Mouse (Mus musculus): ENCODE measurements around the gene Tollip.

DNA sequence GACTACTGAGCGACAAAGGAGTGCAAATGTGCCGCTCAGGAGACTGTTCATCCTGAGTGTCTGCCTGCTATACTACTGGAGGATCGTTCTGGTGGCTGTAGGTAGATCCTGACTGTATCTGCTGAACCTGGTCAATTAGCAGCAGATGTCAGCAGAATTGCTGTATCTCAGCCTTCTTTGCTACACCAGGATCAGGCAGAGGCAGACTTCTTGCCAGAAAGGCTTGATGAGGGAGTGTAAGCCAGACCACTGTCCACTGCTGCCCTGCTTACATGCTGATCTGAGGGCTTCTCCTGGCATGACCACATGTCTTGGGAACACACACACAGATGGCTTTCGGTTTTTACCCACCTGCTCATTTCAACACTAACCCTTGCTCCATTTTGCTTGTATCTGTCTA is 33.5 kb upstream of the Tollip start:
- TF ChIP-seq CTCF (IDR thresholded peaks at IDR 0.05; ENCODE audit: low read depth, low read length) (no peak), POLR2A (IDR thresholded peaks at IDR 0.05; ENCODE audit: borderline replicate concordance, low read depth, low read length) (no peak)

Data from bone marrow macrophage, adult 2 months (primary cell).